Mouse (Mus musculus) T-cell, adult 66 days (primary cell): Measurements from ENCODE around the gene Prdm2. TPM values are rescaled to one million over a fixed set of nuclear protein-coding genes. Genes with fewer than 3 reads are reported as not detected.

Source experiments
- total RNA-seq, 2 experiments: library from RNA; stranded (reverse); gene quantifications; 3 replicates in 1 of 2; 4 replicates in 1 of 2; pipeline ENCODE4 v1.2.4; 2023

Prdm2 gene
- total RNA-seq: 10 to 100 TPM; 65.9 to 69.2 TPM

GRCm38 (mm10) chr4:143212341-143213174, at the start of gene Prdm2:
Gene Prdm2 (minus strand): TSS chr4:143212995.

Other genes starting within 250 kb of the Prdm2 start
- gene Pdpn, start 86.6 kb upstream of the Prdm2 start, total RNA-seq: not detected
- gene Lrrc38, start 136.8 kb upstream of the Prdm2 start, total RNA-seq: not detected
- gene Pramel1, start 181.4 kb upstream of the Prdm2 start, total RNA-seq: not detected
- 10 to 100 TPM; 49.3 to 52.1 TPM for gene Pramef8, start 199.4 kb upstream of the Prdm2 start, total RNA-seq
- not detected for gene Oog4, start 237.3 kb upstream of the Prdm2 start, total RNA-seq